Mouse (Mus musculus) C2C12 (cell line): Measurements from ENCODE around the gene Cdk14.

Experiments
- CEBPB ChIP-seq: IDR thresholded peaks from one replicate; pipeline ENCODE4 v1.6.1; 2011; ENCODE audit warnings: low read depth, mild to moderate bottlenecking, control low read depth, moderate library complexity
- CTCF ChIP-seq: IDR thresholded peaks from one replicate; pipeline ENCODE4 v1.5.1; 2011; ENCODE audit not compliant: control insufficient read depth, insufficient read depth, insufficient read length
- MAX ChIP-seq: IDR thresholded peaks from one replicate; pipeline ENCODE4 v1.6.1; 2011; ENCODE audit warnings: mild to moderate bottlenecking, control low read depth

DNA sequence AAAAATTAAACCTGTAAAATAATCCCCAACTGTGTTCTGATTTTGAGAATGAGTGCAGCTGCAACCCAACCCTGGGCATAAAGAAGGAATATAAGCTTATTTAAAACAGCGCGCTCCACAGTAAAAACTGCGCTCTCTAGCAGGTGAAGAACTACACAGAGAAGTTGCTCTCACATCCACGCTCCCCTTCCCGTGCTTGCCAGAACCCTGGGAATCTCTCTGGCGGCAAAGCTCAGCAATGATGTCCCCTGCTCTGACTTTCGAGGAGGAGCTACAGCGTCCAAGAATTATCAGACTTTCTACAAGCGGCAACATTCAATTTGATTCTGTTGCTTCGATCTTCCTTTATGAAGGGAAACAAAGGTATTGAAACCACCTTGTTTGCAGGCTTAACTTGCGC is 387.7 kb downstream of the Cdk14 start:
- TF ChIP-seq CTCF = no peak
- no peak for TF ChIP-seq CEBPB
- no peak for TF ChIP-seq MAX
